ENCODE assay signal across 25 mouse cellular contexts in the genomic region with DNA sequence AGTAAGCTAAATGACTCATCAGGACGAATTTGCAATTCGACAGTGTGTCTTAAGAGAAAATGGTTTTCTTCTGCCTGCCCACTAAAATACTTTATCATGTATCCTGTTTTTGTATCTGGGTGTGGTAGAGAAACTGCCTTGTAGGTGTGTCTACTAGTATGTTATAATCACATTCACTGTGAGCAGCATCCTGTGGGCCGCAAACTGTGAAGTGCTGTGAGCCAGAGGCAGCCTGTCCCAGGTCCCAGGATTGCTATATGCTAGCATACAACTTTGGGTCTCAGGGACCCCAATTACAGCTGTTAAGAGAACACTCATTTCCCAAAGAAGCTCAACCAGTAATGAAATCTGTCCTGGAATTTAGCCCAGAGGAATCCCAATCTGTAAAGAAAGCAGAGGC.
DNase-seq lines count a peak whose midpoint lies in the region; ATAC-seq lines count a peak whose summit lies in the region.
"Had no signal": no experiment of that assay in that cellular context is flagged by ENCODE, and none has a peak within 500 bp of the region (broad histone marks: within the 10 kb centered on the region; RNA-seq: fewer than 3 reads in every experiment).

No protein-coding gene starts in this region.

- no peaks in the 10 kb centered on the region for H3K4me1 ChIP-seq in hindbrain, embryonic 16.5 days (ENCODE audit: control insufficient read depth, insufficient read depth, low read depth, low read length)
- no peaks in the 10 kb centered on the region for H3K4me1 ChIP-seq in hindbrain, embryonic 10.5 days (replicated peaks)
- peaks cover 11% of the 10 kb centered on the region; the same call in 1 of the 2 replicates for H3K4me1 ChIP-seq in neural tube, embryonic 15.5 days
- H3K4me1 ChIP-seq: embryonic facial prominence, embryonic 10.5 days; embryonic facial prominence, embryonic 13.5 days; forebrain, embryonic 12.5 days; forebrain, embryonic 15.5 days; heart, embryonic 10.5 days; hindbrain, embryonic 12.5 days; hindbrain, embryonic 15.5 days; intestine, embryonic 15.5 days had no signal

- no peak overlapping the region for H3K4me3 ChIP-seq in hindbrain, embryonic 16.5 days (ENCODE audit: low read length)
- no peak overlapping the region for H3K4me3 ChIP-seq in hindbrain, embryonic 10.5 days
- H3K4me3 ChIP-seq in neural tube, embryonic 15.5 days (replicated peaks): no peak overlapping the region
- H3K4me3 ChIP-seq: embryonic facial prominence, embryonic 10.5 days; embryonic facial prominence, embryonic 13.5 days; erythroblast, embryonic 14.5 days; forebrain, embryonic 12.5 days; forebrain, embryonic 15.5 days; heart, embryonic 10.5 days; hindbrain, embryonic 12.5 days; hindbrain, embryonic 15.5 days; intestine, embryonic 15.5 days had no signal

- WGBS in hindbrain, embryonic 16.5 days: 88% methylated on average over 3 of the region's 3 CpGs
- 92% methylated on average over 3 of the region's 3 CpGs for WGBS in hindbrain, embryonic 10.5 days
- 71% methylated on average over 3 of the region's 3 CpGs for WGBS in neural tube, embryonic 15.5 days

- H3K36me3 ChIP-seq in hindbrain, embryonic 16.5 days (ENCODE audit: control insufficient read depth, insufficient read depth, low read length): no peaks in the 10 kb centered on the region
- H3K36me3 ChIP-seq in hindbrain, embryonic 10.5 days: no peaks in the 10 kb centered on the region
- H3K36me3 ChIP-seq in neural tube, embryonic 15.5 days: no peaks in the 10 kb centered on the region
- H3K36me3 ChIP-seq: embryonic facial prominence, embryonic 10.5 days; embryonic facial prominence, embryonic 13.5 days; forebrain, embryonic 12.5 days; forebrain, embryonic 15.5 days; heart, embryonic 10.5 days; hindbrain, embryonic 12.5 days; hindbrain, embryonic 15.5 days; intestine, embryonic 15.5 days had no signal

- H3K27me3 ChIP-seq in hindbrain, embryonic 16.5 days (replicated peaks; ENCODE audit: control insufficient read depth, insufficient read depth, low read length): no peaks in the 10 kb centered on the region
- H3K27me3 ChIP-seq in hindbrain, embryonic 10.5 days (ENCODE audit: insufficient read depth, poor library complexity, severe bottlenecking): no peaks in the 10 kb centered on the region
- no peaks in the 10 kb centered on the region for H3K27me3 ChIP-seq in neural tube, embryonic 15.5 days (replicated peaks)
- H3K27me3 ChIP-seq: embryonic facial prominence, embryonic 13.5 days; forebrain, embryonic 12.5 days; forebrain, embryonic 15.5 days; hindbrain, embryonic 12.5 days; hindbrain, embryonic 15.5 days; intestine, embryonic 15.5 days had no signal

- H3K4me2 ChIP-seq in hindbrain, embryonic 16.5 days (ENCODE audit: low read length): no peak overlapping the region
- no peak overlapping the region for H3K4me2 ChIP-seq in neural tube, embryonic 15.5 days
- H3K4me2 ChIP-seq: embryonic facial prominence, embryonic 13.5 days; forebrain, embryonic 12.5 days; forebrain, embryonic 15.5 days; hindbrain, embryonic 12.5 days; hindbrain, embryonic 15.5 days; intestine, embryonic 15.5 days had no signal

- ATAC-seq in hindbrain, embryonic 16.5 days: 0 out of 2 replicates have a peak, but pooled peaks have one; percentile 9
- ATAC-seq in neural tube, embryonic 15.5 days (ENCODE audit: low FRiP score): peak; percentile 76
- ATAC-seq: CD4-positive, CD25-positive, alpha-beta regulatory T cell, adult 4 months; forebrain, embryonic 15.5 days; intestine, embryonic 15.5 days had no signal

- no peaks in the 10 kb centered on the region for H3K9me3 ChIP-seq in hindbrain, embryonic 16.5 days (ENCODE audit: control insufficient read depth, low read length)
- no peaks in the 10 kb centered on the region for H3K9me3 ChIP-seq in hindbrain, embryonic 10.5 days
- no peaks in the 10 kb centered on the region for H3K9me3 ChIP-seq in neural tube, embryonic 15.5 days (replicated peaks)
- H3K9me3 ChIP-seq: embryonic facial prominence, embryonic 10.5 days; embryonic facial prominence, embryonic 13.5 days; forebrain, embryonic 12.5 days; forebrain, embryonic 15.5 days; heart, embryonic 10.5 days; hindbrain, embryonic 12.5 days; hindbrain, embryonic 15.5 days; intestine, embryonic 15.5 days had no signal

- H3K9ac ChIP-seq in hindbrain, embryonic 16.5 days (ENCODE audit: low read depth, low read length): no peak overlapping the region
- H3K9ac ChIP-seq in neural tube, embryonic 15.5 days (replicated peaks): no peak overlapping the region
- H3K9ac ChIP-seq: embryonic facial prominence, embryonic 13.5 days; forebrain, embryonic 12.5 days; forebrain, embryonic 15.5 days; hindbrain, embryonic 12.5 days; hindbrain, embryonic 15.5 days; intestine, embryonic 15.5 days had no signal

- DNase-seq in heart, adult 11 months: peak; percentile 89
- no peak for DNase-seq in heart, postnatal 36 days
- DNase-seq in hindbrain, embryonic 10.5 days (ENCODE audit: low spot score): no peak
- no peak for DNase-seq in adrenal gland, adult (ENCODE audit: inconsistent age in 2 of 2, low spot score in 1 of 2)
- DNase-seq: adrenal gland, adult 8-10 months; adrenal gland, postnatal 25 days; cerebellum, adult 11-12 months; cerebellum, adult 8-10 months; cerebellum, postnatal 10 days; cerebellum, postnatal 36 days; embryo, embryonic 11 days; gastrocnemius, postnatal 36 days; kidney, adult 11 months had no signal

- intact Hi-C loops in heart, postnatal 36 days (cut with DNase I): no loop called here

- H3K27ac ChIP-seq in hindbrain, embryonic 16.5 days (ENCODE audit: low read depth, low read length): no peak overlapping the region
- H3K27ac ChIP-seq in hindbrain, embryonic 10.5 days: no peak overlapping the region
- H3K27ac ChIP-seq in neural tube, embryonic 15.5 days (replicated peaks): 0 out of 2 replicates have a peak overlapping the region, but pooled peaks have one; percentile 38
- H3K27ac ChIP-seq: embryonic facial prominence, embryonic 10.5 days; embryonic facial prominence, embryonic 13.5 days; forebrain, embryonic 12.5 days; forebrain, embryonic 15.5 days; heart, embryonic 10.5 days; hindbrain, embryonic 12.5 days; intestine, embryonic 15.5 days had no signal
